Mouse (Mus musculus) thymus, adult 2 months (tissue): ENCODE measurements around the gene Cdc25b. TPM values are rescaled to one million over a fixed set of nuclear protein-coding genes. Genes with fewer than 3 reads are reported as not detected.

ENCODE experiments used
- DNase-seq: peaks from one replicate; pipeline ENCODE4 v3.0.0; 2021
- H3K27ac ChIP-seq: fragments of 200-500 bp; 2 replicates; pipeline ENCODE4 v1.5.1; 2012; ENCODE audit warnings: low read length, control low read depth; ENCODE audit not compliant: control insufficient read depth, insufficient read depth
- H3K27me3 ChIP-seq: fragments of 200-500 bp; 2 replicates; pipeline ENCODE4 v1.6.1; 2012; ENCODE audit warnings: mild to moderate bottlenecking, low read length, moderate library complexity, mixed read lengths; ENCODE audit not compliant: control insufficient read depth, insufficient read depth
- H3K36me3 ChIP-seq: fragments of 200-500 bp; 2 replicates; pipeline ENCODE4 v1.6.1; 2012; ENCODE audit warnings: mild to moderate bottlenecking, low read length, moderate library complexity; ENCODE audit not compliant: control insufficient read depth, insufficient read depth
- H3K4me1 ChIP-seq: fragments of 200-500 bp; replicated peaks from 2 replicates; pipeline ENCODE4 v1.6.1; 2012; ENCODE audit warnings: low read length; ENCODE audit not compliant: control insufficient read depth, insufficient read depth
- H3K4me3 ChIP-seq: fragments of 200-500 bp; 2 replicates; pipeline ENCODE4 v1.5.1; 2012; ENCODE audit warnings: mild to moderate bottlenecking, low read length, control low read depth, moderate library complexity; ENCODE audit not compliant: control insufficient read depth, insufficient read depth
- CTCF ChIP-seq: fragments of 200-500 bp; IDR thresholded peaks from 2 replicates; pipeline ENCODE4 v1.5.1; 2012; ENCODE audit warnings: mild to moderate bottlenecking, control low read depth, low read length, moderate library complexity, borderline replicate concordance; ENCODE audit not compliant: control insufficient read depth, poor library complexity, insufficient read depth; ENCODE audit errors: extremely low read depth
- POLR2A ChIP-seq: fragments of 200-500 bp; IDR thresholded peaks from 2 replicates; pipeline ENCODE4 v1.6.1; 2012; ENCODE audit warnings: mild to moderate bottlenecking, low read length, control low read depth, moderate library complexity; ENCODE audit not compliant: control insufficient read depth, poor library complexity, insufficient read depth; ENCODE audit errors: extremely low read depth
- WGBS: fragments of 180-500 bp; shearing (Covaris S2); methylation state at CpG from one replicate; pipeline ENCODE4 v1.1.7; 2018; 5-methylcytosine and 5-hydroxymethylcytosine counted together
- polyA plus RNA-seq: library from polyadenylated mRNA; depleted of rRNA; stranded (reverse); fragments of >200 nt; gene quantifications from 2 replicates; pipeline ENCODE4 v1.2.3, GENCODE M21; 2012

The Cdc25b gene
- polyA plus RNA-seq, 1 experiment, result 121 TPM

DNA sequence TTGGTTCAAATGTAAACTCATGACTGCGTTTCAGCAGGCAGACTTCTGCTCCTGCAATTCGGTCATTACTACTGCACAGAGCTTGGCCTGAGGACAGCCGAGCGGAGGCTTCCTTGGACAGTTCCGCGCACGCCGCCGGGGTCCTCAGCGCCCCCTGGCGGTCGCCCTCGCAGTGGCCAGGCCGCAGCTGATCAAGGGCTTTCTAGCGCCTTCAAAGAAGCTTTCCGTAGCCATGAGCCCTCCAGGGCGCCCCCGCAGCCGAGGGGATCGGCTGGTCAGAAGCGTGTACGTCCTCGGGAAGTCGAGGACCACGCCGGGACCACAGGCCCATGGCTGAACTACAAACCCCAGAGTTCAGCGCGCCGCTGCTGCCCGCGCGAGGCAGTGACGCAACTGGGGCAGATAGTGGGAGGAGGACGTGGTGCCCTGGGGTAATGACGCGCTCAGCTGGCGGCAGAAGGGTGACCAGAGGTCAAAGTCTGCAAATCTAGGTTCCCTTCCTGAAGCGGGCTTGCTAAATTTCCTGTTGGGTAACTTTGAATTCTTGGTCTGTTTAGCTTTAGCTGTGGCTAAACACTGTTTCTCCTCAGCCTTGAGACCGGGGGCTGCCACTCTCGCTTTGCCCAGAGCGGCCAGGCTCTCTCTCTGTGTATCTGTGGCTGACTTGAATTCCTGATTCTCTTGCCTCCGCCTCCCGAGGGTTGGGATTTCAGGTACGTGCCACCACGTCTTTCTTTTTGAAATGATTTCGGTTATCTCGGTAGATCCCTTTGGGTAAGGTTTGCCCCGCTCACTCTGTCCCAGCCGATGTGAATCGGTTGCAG, 23.4 kb downstream of the Cdc25b start:
- H3K4me1 ChIP-seq, result peaks cover 12% of the 10 kb centered on the region
- peak overlapping the region; percentile 80 for H3K4me3 ChIP-seq
- no peaks in the 10 kb centered on the region for H3K27me3 ChIP-seq
- peak; percentile 91 for DNase-seq
- H3K36me3 ChIP-seq, result no peaks in the 10 kb centered on the region
- under 1% methylated on average over 50 of the region's 50 CpGs for WGBS
- peak overlapping the region; percentile 37; the same call in 1 of the 2 replicates for H3K27ac ChIP-seq
- TF ChIP-seq POLR2A (peak; percentile 77), CTCF (peak; percentile 100)

- Histone ChIP-seq H3K4me1 (peaks cover 10% of the 10 kb centered on the region), H3K27ac (no peak overlapping the region), H3K36me3 (no peaks in the 10 kb centered on the region), H3K27me3 (no peaks in the 10 kb centered on the region), H3K4me3 (no peak overlapping the region)
- no peak for DNase-seq
- TF ChIP-seq CTCF (no peak), POLR2A (no peak)
- WGBS, result 62% methylated on average over 9 of the region's 9 CpGs
These were observed 24.4 kb downstream of the Cdc25b start for GRCm38 (mm10) chr2:131211026-131211615.

- Histone ChIP-seq H3K4me1 (peaks cover 12% of the 10 kb centered on the region), H3K36me3 (no peaks in the 10 kb centered on the region), H3K27ac (no peak overlapping the region), H3K27me3 (no peaks in the 10 kb centered on the region), H3K4me3 (no peak overlapping the region)
- TF ChIP-seq CTCF (no peak), POLR2A (no peak)
- DNase-seq, result no peak
- WGBS, result 97% methylated on average over 7 of the region's 7 CpGs
These were observed 27.0 kb downstream of the Cdc25b start for GRCm38 (mm10) chr2:131213773-131214172.

DNA sequence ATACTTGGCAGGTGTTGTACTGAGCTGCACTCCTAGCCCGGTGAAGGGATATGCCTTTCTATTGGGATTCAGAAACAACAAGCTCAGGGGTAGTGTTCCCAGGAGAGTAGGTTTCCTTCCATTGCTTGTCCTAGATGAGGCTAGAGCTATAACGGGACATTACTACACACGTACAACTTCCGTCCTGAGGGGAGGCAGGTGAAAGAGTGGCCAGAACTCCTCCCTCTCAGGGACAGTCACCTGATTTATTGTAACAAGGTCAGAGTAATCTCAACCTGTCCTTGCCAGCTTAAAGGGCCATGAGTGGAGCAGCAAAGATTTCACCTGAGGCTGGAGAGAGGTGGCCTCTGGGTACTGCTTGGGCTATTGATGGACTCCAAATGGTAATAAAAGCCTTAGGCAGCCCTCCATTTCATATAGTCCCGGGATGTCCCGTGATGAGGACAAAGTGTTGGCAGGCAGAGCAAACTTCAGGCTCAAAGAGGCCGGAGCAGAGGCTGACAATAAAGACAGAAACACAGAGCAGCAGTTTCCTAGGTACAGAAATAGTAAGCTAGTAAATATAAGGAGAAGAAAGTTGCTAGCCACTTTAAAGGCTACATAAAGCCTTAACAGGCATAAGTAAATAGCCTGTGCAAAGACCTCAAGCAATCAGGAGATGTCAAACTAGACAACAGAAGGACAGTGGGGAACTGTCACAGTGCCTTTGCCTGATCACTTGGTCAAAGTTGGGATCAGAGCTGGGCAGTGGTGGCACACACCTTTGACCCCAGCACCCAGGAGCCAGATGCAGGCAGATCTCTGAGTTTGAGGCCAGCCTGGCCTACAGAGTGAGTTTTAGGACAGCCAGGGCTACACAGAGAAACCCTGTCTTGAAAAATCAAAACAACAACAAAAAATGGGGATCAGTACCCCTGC, 29.5 kb downstream of the Cdc25b start:
- no peak for DNase-seq
- no peak for TF ChIP-seq CTCF
- TF ChIP-seq POLR2A, result no peak
- Histone ChIP-seq H3K27ac (no peak overlapping the region), H3K27me3 (no peaks in the 10 kb centered on the region), H3K36me3 (no peaks in the 10 kb centered on the region), H3K4me3 (no peak overlapping the region), H3K4me1 (peaks cover 4% of the 10 kb centered on the region)
- WGBS, result 91% methylated on average over 7 of the region's 7 CpGs

GRCm38 (mm10) chr2:131220030-131220429, 33.3 kb downstream of the Cdc25b start:
- H3K4me3 ChIP-seq, result no peak overlapping the region
- no peak for TF ChIP-seq CTCF
- TF ChIP-seq POLR2A, result no peak
- H3K36me3 ChIP-seq, result no peaks in the 10 kb centered on the region
- DNase-seq, result no peak
- no peak overlapping the region for H3K27ac ChIP-seq
- no peaks in the 10 kb centered on the region for H3K27me3 ChIP-seq
- whole genome bisulfite sequencing, result 91% methylated on average over 4 of the region's 4 CpGs
- H3K4me1 ChIP-seq, result peaks cover 3% of the 10 kb centered on the region

- peaks cover 3% of the 10 kb centered on the region for H3K4me1 ChIP-seq
- 88% methylated on average over 3 of the region's 3 CpGs for WGBS
- no peak overlapping the region for H3K27ac ChIP-seq
- TF ChIP-seq POLR2A, result no peak
- TF ChIP-seq CTCF, result no peak
- H3K27me3 ChIP-seq, result no peaks in the 10 kb centered on the region
- no peaks in the 10 kb centered on the region for H3K36me3 ChIP-seq
- no peak overlapping the region for H3K4me3 ChIP-seq
- no peak for DNase-seq
These were observed 35.2 kb downstream of the Cdc25b start for GRCm38 (mm10) chr2:131221853-131222515.
